Mouse (Mus musculus) liver, adult 2 months (tissue): ENCODE results near the gene Dcun1d4.

Source experiments
- CTCF ChIP-seq: fragments of 200-500 bp; IDR thresholded peaks from 2 replicates; pipeline ENCODE4 v1.5.1; 2011; ENCODE audit warnings: low read depth, low read length, control low read depth
- POLR2A ChIP-seq: fragments of 200-500 bp; IDR thresholded peaks from 2 replicates; pipeline ENCODE4 v1.6.1; 2011; ENCODE audit warnings: low read length, control low read depth; ENCODE audit not compliant: insufficient read depth; ENCODE audit errors: extremely low read depth

DNA sequence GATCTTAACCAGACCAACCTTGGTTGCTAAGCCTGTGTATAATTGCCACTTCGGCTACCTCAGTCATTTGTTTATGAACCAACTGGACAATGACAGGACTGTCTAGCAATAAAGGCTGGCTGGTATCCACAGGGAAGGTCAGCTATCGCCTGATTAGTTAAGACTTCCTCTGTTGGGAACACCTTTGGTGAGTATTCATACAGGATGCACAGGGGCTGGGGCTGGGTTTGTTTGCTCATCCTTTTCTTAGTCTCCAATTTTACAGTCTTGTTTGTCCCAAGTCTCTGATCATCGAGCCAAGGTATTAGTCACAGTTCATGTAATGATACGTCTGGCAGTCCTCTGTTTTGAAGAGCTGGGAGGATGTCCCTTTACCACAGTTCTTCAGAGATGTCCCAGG, 86.1 kb downstream of the Dcun1d4 start:
- no peak for TF ChIP-seq CTCF
- TF ChIP-seq POLR2A: no peak
